Mouse (Mus musculus): ENCODE results near the gene Rpl18. TPM values are rescaled to one million over a fixed set of nuclear protein-coding genes. Genes with fewer than 3 reads are reported as not detected.

The Rpl18 gene
- polyA plus RNA-seq, 1 experiment from 2014 or later: 1,034 TPM

GRCm38 (mm10) chr7:45685811-45686210, 29.4 kb upstream of the Rpl18 start:
- no peaks in the 10 kb centered on the region for H3K9me3 ChIP-seq
- WGBS: 30% methylated on average over 10 of the region's 10 CpGs
- H3K27ac ChIP-seq: no peak overlapping the region
- H3K36me3 ChIP-seq: no peaks in the 10 kb centered on the region
- no peak overlapping the region for H3K4me3 ChIP-seq
- H3K9ac ChIP-seq: no peak overlapping the region
- no peak for ATAC-seq (ENCODE audit: insufficient number of reproducible peaks, low FRiP score, low TSS enrichment, low read depth)
- no peak overlapping the region for H3K4me2 ChIP-seq
- no peaks in the 10 kb centered on the region for H3K27me3 ChIP-seq
- H3K4me1 ChIP-seq: peaks cover 26% of the 10 kb centered on the region

DNA sequence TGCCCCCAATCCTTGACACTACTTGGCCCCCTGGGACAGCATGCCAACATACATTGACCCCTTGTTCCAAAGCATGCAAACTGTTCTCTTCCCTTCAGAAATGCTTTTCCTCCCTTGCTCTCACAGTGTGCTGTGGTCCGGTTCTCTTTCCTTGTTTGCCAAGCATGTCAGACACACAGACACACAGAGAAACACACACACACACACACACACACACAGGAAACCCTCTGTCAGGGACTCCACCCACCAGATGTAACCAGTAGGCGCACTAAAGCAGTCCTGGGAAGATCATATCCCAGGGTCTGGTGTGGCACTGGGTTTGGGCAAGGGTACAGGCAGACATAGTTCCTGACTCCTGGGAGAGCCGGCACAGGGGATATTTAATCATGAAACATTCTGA, 28.4 kb upstream of the Rpl18 start:
- H3K36me3 ChIP-seq: no peaks in the 10 kb centered on the region
- 74% methylated on average over 3 of the region's 3 CpGs for WGBS
- no peaks in the 10 kb centered on the region for H3K27me3 ChIP-seq
- peaks cover 26% of the 10 kb centered on the region for H3K4me1 ChIP-seq
- H3K9me3 ChIP-seq: no peaks in the 10 kb centered on the region
- no peak overlapping the region for H3K4me3 ChIP-seq
- no peak overlapping the region for H3K9ac ChIP-seq
- no peak for ATAC-seq (ENCODE audit: insufficient number of reproducible peaks, low FRiP score, low TSS enrichment, low read depth)
- no peak overlapping the region for H3K4me2 ChIP-seq
- H3K27ac ChIP-seq: no peak overlapping the region

- 55% methylated on average over 6 of the region's 6 CpGs for WGBS
- H3K9ac ChIP-seq: no peak overlapping the region
These were observed 26.2 kb upstream of the Rpl18 start for GRCm38 (mm10) chr7:45689099-45689498.

DNA sequence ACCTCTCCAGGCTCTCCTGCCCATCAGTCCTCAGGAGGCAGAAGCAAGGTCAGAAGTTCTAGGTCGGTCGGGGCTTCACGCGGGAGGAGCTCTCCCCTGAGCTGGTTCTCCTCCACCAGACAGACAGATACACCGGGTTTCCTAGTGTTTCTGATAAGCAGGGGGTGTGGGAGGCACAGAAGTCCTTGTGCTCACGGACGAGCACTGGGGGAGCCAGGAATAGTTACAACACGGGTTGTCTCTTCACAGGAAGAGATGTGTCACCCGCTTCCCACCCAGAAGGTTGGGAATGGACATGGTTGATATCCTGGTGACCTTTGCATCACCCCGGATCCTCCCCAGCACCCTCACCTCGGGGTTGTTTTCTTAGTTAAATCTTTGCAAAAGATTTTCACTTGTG, 25.5 kb upstream of the Rpl18 start:
- WGBS: 78% methylated on average over 11 of the region's 11 CpGs
- no peak for ATAC-seq (ENCODE audit: insufficient number of reproducible peaks, low FRiP score, low TSS enrichment, low read depth)
- peaks cover 19% of the 10 kb centered on the region for H3K4me1 ChIP-seq

More at GRCm38 (mm10) chr7:45689099-45689498, 26.2 kb upstream of the Rpl18 start:
- no peaks in the 10 kb centered on the region for H3K27me3 ChIP-seq
- H3K36me3 ChIP-seq: no peaks in the 10 kb centered on the region
- no peaks in the 10 kb centered on the region for H3K9me3 ChIP-seq
- no peak overlapping the region for H3K27ac ChIP-seq
- H3K4me1 ChIP-seq: peaks cover 21% of the 10 kb centered on the region
- ATAC-seq (ENCODE audit: insufficient number of reproducible peaks, low FRiP score, low TSS enrichment, low read depth): no peak
- no peak overlapping the region for H3K4me2 ChIP-seq
- no peak overlapping the region for H3K4me3 ChIP-seq

GRCm38 (mm10) chr7:45692364-45692763, 22.9 kb upstream of the Rpl18 start:
- no peak for ATAC-seq (ENCODE audit: insufficient number of reproducible peaks, low FRiP score, low TSS enrichment, low read depth)
- Histone ChIP-seq H3K4me2 (no peak overlapping the region), H3K27me3 (no peaks in the 10 kb centered on the region), H3K9me3 (no peaks in the 10 kb centered on the region), H3K27ac (no peak overlapping the region), H3K9ac (no peak overlapping the region), H3K36me3 (no peaks in the 10 kb centered on the region), H3K4me1 (peaks cover 2% of the 10 kb centered on the region; the same call in 1 of the 2 replicates), H3K4me3 (no peak overlapping the region)
- 81% methylated on average over 2 of the region's 2 CpGs for WGBS

More for the DNA sequence above, 25.5 kb upstream of the Rpl18 start:
- H3K9ac ChIP-seq: no peak overlapping the region
- H3K4me3 ChIP-seq: no peak overlapping the region
- H3K27me3 ChIP-seq: no peaks in the 10 kb centered on the region
- no peaks in the 10 kb centered on the region for H3K9me3 ChIP-seq
- H3K36me3 ChIP-seq: no peaks in the 10 kb centered on the region
- no peak overlapping the region for H3K27ac ChIP-seq
- H3K4me2 ChIP-seq: no peak overlapping the region

- Histone ChIP-seq H3K9ac (no peak within 1 kb of the TSS), H3K27ac (peak within 1 kb of the TSS; percentile 38; the same call in 1 of the 2 replicates), H3K27me3 (peaks cover 7% of the 10 kb centered on the region), H3K36me3 (no peaks in the 10 kb centered on the region), H3K4me3 (no peak within 1 kb of the TSS), H3K9me3 (no peaks in the 10 kb centered on the region), H3K4me2 (no peak within 1 kb of the TSS), H3K4me1 (peaks cover 2% of the 10 kb centered on the region; the same call in 1 of the 2 replicates)
- ATAC-seq (ENCODE audit: insufficient number of reproducible peaks, low FRiP score, low TSS enrichment, low read depth): no peak; the same call in 1 of the 2 replicates
- 91% methylated on average over 50 of the region's 50 CpGs for WGBS
These were observed 21.2 kb upstream of the Rpl18 start, which contains the start of gene Sec1 for GRCm38 (mm10) chr7:45693921-45694591. Gene Sec1, minus strand, starts transcription at chr7:45694402.

DNA sequence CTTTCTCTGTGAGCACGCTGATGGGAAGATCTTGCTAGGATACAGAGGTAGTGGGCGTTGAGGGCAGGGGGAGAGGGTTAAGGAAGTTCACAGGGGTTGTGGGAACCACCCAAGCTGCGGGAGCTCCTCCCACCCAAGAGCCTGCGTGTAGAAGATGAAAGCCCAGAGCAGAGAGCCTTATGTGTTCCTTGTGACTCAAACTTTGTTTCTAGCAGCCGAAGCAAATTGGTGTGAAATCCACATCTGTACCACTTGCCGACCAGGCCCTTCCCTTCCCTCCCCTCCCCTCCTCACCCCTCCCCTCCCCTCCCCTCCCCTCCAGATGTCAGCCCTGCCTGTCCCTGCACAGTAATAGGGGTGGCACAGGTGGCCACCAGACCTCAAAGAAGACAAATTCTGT, 20.2 kb upstream of the Rpl18 start:
- H3K4me1 ChIP-seq: peaks cover 11% of the 10 kb centered on the region
- H3K27me3 ChIP-seq: peaks cover 18% of the 10 kb centered on the region
- 6% methylated on average over 6 of the region's 6 CpGs for WGBS
- no peak overlapping the region for H3K4me2 ChIP-seq
- no peaks in the 10 kb centered on the region for H3K36me3 ChIP-seq
- H3K27ac ChIP-seq: peak overlapping the region; percentile 38; the same call in 1 of the 2 replicates
- H3K9me3 ChIP-seq: no peaks in the 10 kb centered on the region
- no peak for ATAC-seq (ENCODE audit: insufficient number of reproducible peaks, low FRiP score, low TSS enrichment, low read depth)
- no peak overlapping the region for H3K9ac ChIP-seq
- H3K4me3 ChIP-seq: no peak overlapping the region

DNA sequence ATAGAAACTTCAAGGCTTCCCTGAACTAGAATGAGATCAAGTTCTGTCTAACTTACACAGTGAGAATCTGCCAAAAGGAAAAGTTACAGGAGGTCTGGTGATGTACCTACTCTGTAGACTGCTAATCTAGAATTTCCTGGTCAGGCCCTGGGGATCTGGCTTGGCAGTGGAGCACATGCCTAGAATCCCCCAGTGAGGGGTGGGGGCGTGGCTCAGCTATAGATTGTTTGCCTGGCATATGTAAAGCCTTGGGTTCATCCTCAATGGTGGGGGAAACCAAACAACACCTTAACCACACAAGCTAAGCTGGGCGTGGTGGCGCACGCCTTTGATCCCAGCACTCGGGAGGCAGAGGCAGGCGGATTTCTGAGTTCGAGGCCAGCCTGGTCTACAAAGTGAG, 17.4 kb upstream of the Rpl18 start:
- H3K27me3 ChIP-seq: peaks cover 24% of the 10 kb centered on the region
- H3K9ac ChIP-seq: no peak overlapping the region
- H3K27ac ChIP-seq: no peak overlapping the region
- no peaks in the 10 kb centered on the region for H3K36me3 ChIP-seq
- H3K9me3 ChIP-seq: no peaks in the 10 kb centered on the region
- H3K4me3 ChIP-seq: no peak overlapping the region
- ATAC-seq (ENCODE audit: insufficient number of reproducible peaks, low FRiP score, low TSS enrichment, low read depth): no peak
- WGBS: 70% methylated on average over 7 of the region's 7 CpGs
- no peak overlapping the region for H3K4me2 ChIP-seq
- H3K4me1 ChIP-seq: peaks cover 25% of the 10 kb centered on the region

GRCm38 (mm10) chr7:45699523-45700141, 15.6 kb upstream of the Rpl18 start, which contains the start of gene Car11:
Gene Car11, plus strand, starts transcription at chr7:45699843.
- Histone ChIP-seq H3K9ac (peak within 1 kb of the TSS; percentile 54), H3K27ac (no peak within 1 kb of the TSS), H3K4me3 (peak within 1 kb of the TSS; percentile 47), H3K4me1 (peaks cover 35% of the 10 kb centered on the region), H3K36me3 (no peaks in the 10 kb centered on the region), H3K4me2 (peak within 1 kb of the TSS; percentile 92), H3K27me3 (peaks cover 24% of the 10 kb centered on the region), H3K9me3 (no peaks in the 10 kb centered on the region)
- WGBS: 1% methylated on average over 36 of the region's 36 CpGs
- no peak for ATAC-seq (ENCODE audit: insufficient number of reproducible peaks, low FRiP score, low TSS enrichment, low read depth)

- Histone ChIP-seq H3K4me1 (peaks cover 35% of the 10 kb centered on the region), H3K36me3 (no peaks in the 10 kb centered on the region)
- ATAC-seq (ENCODE audit: insufficient number of reproducible peaks, low FRiP score, low TSS enrichment, low read depth): no peak
These were observed 14.8 kb upstream of the Rpl18 start for GRCm38 (mm10) chr7:45700301-45701015.

GRCm38 (mm10) chr7:45701072-45701471, 14.2 kb upstream of the Rpl18 start:
- H3K9me3 ChIP-seq: no peaks in the 10 kb centered on the region
- peak overlapping the region; percentile 70 for H3K27ac ChIP-seq
- peaks cover 24% of the 10 kb centered on the region for H3K27me3 ChIP-seq
- peak overlapping the region; percentile 47 for H3K4me3 ChIP-seq
- peak overlapping the region; percentile 14; the same call in 1 of the 2 replicates for H3K9ac ChIP-seq
- no peak for ATAC-seq (ENCODE audit: insufficient number of reproducible peaks, low FRiP score, low TSS enrichment, low read depth)
- peaks cover 41% of the 10 kb centered on the region for H3K4me1 ChIP-seq
- H3K36me3 ChIP-seq: no peaks in the 10 kb centered on the region
- WGBS: 24% methylated on average over 11 of the region's 11 CpGs
- H3K4me2 ChIP-seq: peak overlapping the region; percentile 92

More at GRCm38 (mm10) chr7:45700301-45701015, 14.8 kb upstream of the Rpl18 start:
- H3K4me3 ChIP-seq: peak overlapping the region; percentile 47
- H3K4me2 ChIP-seq: peak overlapping the region; percentile 92
- H3K9me3 ChIP-seq: no peaks in the 10 kb centered on the region
- H3K27ac ChIP-seq: no peak overlapping the region; the same call in 1 of the 2 replicates
- H3K9ac ChIP-seq: peak overlapping the region; percentile 54
- WGBS: 1% methylated on average over 20 of the region's 20 CpGs
- H3K27me3 ChIP-seq: peaks cover 24% of the 10 kb centered on the region
